Mouse (Mus musculus): ENCODE measurements at regions not wholly inside any gene's neighbourhood (a gene's known extent, or its start where the extent isn't known, plus 50 kb on each side); places are given as distances from the start of the nearest gene placed in this dataset.

- peak; percentile 44 for DNase-seq
Observed at GRCm38 (mm10) chr15:97572639-97573038, 133.0 kb downstream of the Rpap3 start.

GRCm38 (mm10) chr15:97571885-97572284 lies 133.7 kb downstream of the Rpap3 start:
- no peak for DNase-seq

GRCm38 (mm10) chr15:97560096-97560495 lies 145.5 kb downstream of the Rpap3 start:
- DNase-seq = no peak

GRCm38 (mm10) chr15:97558725-97559124 lies 146.9 kb downstream of the Rpap3 start:
- no peak for DNase-seq

- DNase-seq = no peak
Observed at GRCm38 (mm10) chr15:97548354-97548753, 157.3 kb downstream of the Rpap3 start.

- DNase-seq = no peak
Observed at GRCm38 (mm10) chr15:97545034-97545433, 160.6 kb downstream of the Rpap3 start.

- DNase-seq = no peak
Observed at GRCm38 (mm10) chr15:97541646-97542045, 164.0 kb downstream of the Rpap3 start.

- no peak for DNase-seq
Observed at GRCm38 (mm10) chr15:97536145-97536544, 169.5 kb downstream of the Rpap3 start.

GRCm38 (mm10) chr15:97534878-97535277 lies 170.7 kb downstream of the Rpap3 start:
- no peak for DNase-seq

- DNase-seq = no peak
Observed at GRCm38 (mm10) chr15:97533553-97534291, 171.9 kb downstream of the Rpap3 start.

GRCm38 (mm10) chr15:97532346-97532910 lies 173.2 kb downstream of the Rpap3 start:
- peak; percentile 7 for DNase-seq

GRCm38 (mm10) chr15:97528291-97529050 lies 177.2 kb downstream of the Rpap3 start:
- DNase-seq = no peak

- no peak for DNase-seq
Observed at GRCm38 (mm10) chr15:97520395-97520794, 185.2 kb downstream of the Rpap3 start.

- DNase-seq = no peak
Observed at GRCm38 (mm10) chr15:97519919-97520345, 185.7 kb downstream of the Rpap3 start.

GRCm38 (mm10) chr15:97517926-97518325 lies 187.7 kb downstream of the Rpap3 start:
- DNase-seq = no peak

- DNase-seq = no peak
Observed at GRCm38 (mm10) chr15:97517188-97517587, 188.4 kb downstream of the Rpap3 start.

- DNase-seq = no peak
Observed at GRCm38 (mm10) chr15:97515773-97516172, 189.9 kb downstream of the Rpap3 start.

GRCm38 (mm10) chr15:97507656-97508306 lies 197.8 kb downstream of the Rpap3 start:
- DNase-seq = no peak

- no peak for DNase-seq
Observed at GRCm38 (mm10) chr15:97507176-97507575, 198.4 kb downstream of the Rpap3 start.

- no peak for DNase-seq
Observed at GRCm38 (mm10) chr15:97505715-97506114, 199.9 kb downstream of the Rpap3 start.

- no peak for DNase-seq
Observed at GRCm38 (mm10) chr15:97504325-97504724, 201.3 kb downstream of the Rpap3 start.

GRCm38 (mm10) chr15:97502056-97502455 lies 203.6 kb downstream of the Rpap3 start:
- no peak for DNase-seq

- DNase-seq = peak; percentile 24
Observed at GRCm38 (mm10) chr15:97501420-97501819, 204.2 kb downstream of the Rpap3 start.
